Mouse (Mus musculus) right cerebral cortex, postnatal 4 days (tissue): Measurements from ENCODE around the gene Csn1s1.

Experiments used
- DNase-seq: peaks from one replicate; pipeline ENCODE4 v3.0.0-alpha.2; 2022

Csn1s1 gene

GRCm38 (mm10) chr5:87665908-87666307 is at the start of gene Csn1s1:
Csn1s1 (plus strand) TSS chr5:87666208.
- no peak for DNase-seq

DNA sequence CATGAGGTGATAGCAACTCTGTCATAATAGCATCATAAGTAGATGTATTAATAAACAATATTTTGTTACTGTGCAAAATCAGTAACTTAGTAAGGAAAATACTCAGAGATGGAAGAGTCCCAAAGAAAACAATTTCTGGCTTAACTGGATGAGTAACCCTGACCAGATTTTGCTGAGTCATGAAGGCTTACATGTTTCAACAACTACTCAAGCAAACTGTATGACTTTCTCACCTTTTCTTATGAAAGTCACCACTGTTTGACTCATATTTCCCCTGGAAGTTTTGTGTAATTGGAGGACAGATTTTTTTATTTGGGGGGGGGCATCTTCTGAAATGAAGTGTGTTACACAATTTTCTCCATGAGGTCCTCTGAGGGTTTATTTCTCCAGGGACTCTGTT is 43.3 kb upstream of the Csn1s1 start:
- no peak for DNase-seq

GRCm38 (mm10) chr5:87642787-87643186 is 23.2 kb upstream of the Csn1s1 start:
- DNase-seq = no peak

- no peak for DNase-seq
Measured at GRCm38 (mm10) chr5:87699530-87699929, 33.5 kb downstream of the Csn1s1 start, which contains the start of gene Csn2. Csn2 (minus strand) TSS chr5:87699630.

- no peak for DNase-seq
Measured at GRCm38 (mm10) chr5:87705891-87706290, 39.9 kb downstream of the Csn1s1 start.
